Mouse (Mus musculus) MEL (cell line): ENCODE data around the gene Rnf220. TPM values are rescaled to one million over a fixed set of nuclear protein-coding genes. Genes with fewer than 3 reads are reported as not detected.

Source experiments
- DNase-seq: peaks from one replicate; pipeline ENCODE4 v3.0.0; 2011; ENCODE audit warnings: low read depth, low spot score
- H3K27ac ChIP-seq: 2 replicates; pipeline ENCODE4 v1.5.1; 2012; ENCODE audit warnings: low read depth, mild to moderate bottlenecking, control low read depth, low read length, moderate library complexity; ENCODE audit not compliant: control insufficient read depth
- H3K27me3 ChIP-seq, 2 experiments: fragments of 150-350 bp in 1 of 2; sonication (generic) in 1 of 2; 2 replicates each; pipeline ENCODE4 v1.6.1; 2012; ENCODE audit warnings: low read length in 2 of 2, mild to moderate bottlenecking in 2 of 2, improper control_type of control experiment in 1 of 2, moderate library complexity in 1 of 2; ENCODE audit not compliant: insufficient read depth in 2 of 2, control insufficient read depth in 1 of 2
- H3K36me3 ChIP-seq, 2 experiments: 2 replicates each; pipeline ENCODE4 v1.6.1; 2012 to 2014; ENCODE audit warnings: low read length in 2 of 2, improper control_type of control experiment in 1 of 2, inconsistent platforms in 1 of 2, mild to moderate bottlenecking in 1 of 2; ENCODE audit not compliant: insufficient read depth in 2 of 2, control insufficient read depth in 1 of 2
- H3K4me1 ChIP-seq, 2 experiments: fragments of 150-350 bp in 1 of 2; sonication (generic) in 1 of 2; 2 replicates each; pipeline ENCODE4 v1.6.1; 2012; ENCODE audit warnings: low read length in 2 of 2, improper control_type of control experiment in 1 of 2, mild to moderate bottlenecking in 1 of 2; ENCODE audit not compliant: insufficient read depth in 2 of 2, control insufficient read depth in 1 of 2
- H3K4me3 ChIP-seq, 2 experiments: fragments of 150-350 bp in 1 of 2; sonication (generic) in 1 of 2; 2 replicates each; pipeline ENCODE4 v1.5.1; 2012; ENCODE audit warnings: low read depth in 2 of 2, low read length in 2 of 2, mild to moderate bottlenecking in 2 of 2, moderate library complexity in 2 of 2, control low read depth in 1 of 2, improper control_type of control experiment in 1 of 2; ENCODE audit not compliant: control insufficient read depth in 1 of 2, insufficient read depth in 1 of 2
- H3K79me2 ChIP-seq: 2 replicates; pipeline ENCODE4 v1.6.1; 2012; ENCODE audit warnings: mild to moderate bottlenecking, low read length, moderate library complexity; ENCODE audit not compliant: control insufficient read depth, poor library complexity, insufficient read depth
- H3K9ac ChIP-seq: 2 replicates; pipeline ENCODE4 v1.6.1; 2012; ENCODE audit warnings: low read depth, mild to moderate bottlenecking, control low read depth, low read length, moderate library complexity; ENCODE audit not compliant: control insufficient read depth, poor library complexity, severe bottlenecking
- H3K9me3 ChIP-seq: fragments of 150-350 bp; sonication (generic); replicated peaks from 2 replicates; pipeline ENCODE4 v1.6.1; 2012; ENCODE audit warnings: mild to moderate bottlenecking, low read length, improper control_type of control experiment, moderate library complexity; ENCODE audit not compliant: insufficient read depth
- BHLHE40 ChIP-seq: IDR thresholded peaks from 2 replicates; pipeline ENCODE4 v1.6.1; 2012; ENCODE audit warnings: low read depth, mild to moderate bottlenecking, inconsistent platforms, low read length, improper control_type of control experiment, borderline replicate concordance
- CHD2 ChIP-seq: IDR thresholded peaks from 2 replicates; pipeline ENCODE4 v1.6.1; 2011; ENCODE audit warnings: low read length, improper control_type of control experiment
- E2F4 ChIP-seq: IDR thresholded peaks from 2 replicates; pipeline ENCODE4 v1.6.1; 2011; ENCODE audit warnings: low read depth, low read length, improper control_type of control experiment, borderline replicate concordance
- EP300 ChIP-seq, 2 experiments: IDR thresholded peaks; 2 replicates each; pipeline ENCODE4 v1.6.1; 2011; ENCODE audit warnings: improper control_type of control experiment in 2 of 2, low read length in 2 of 2, low read depth in 1 of 2, mild to moderate bottlenecking in 1 of 2
- ETS1 ChIP-seq: IDR thresholded peaks from 2 replicates; pipeline ENCODE4 v1.6.1; 2012; ENCODE audit warnings: low read depth, mild to moderate bottlenecking, inconsistent platforms, low read length, improper control_type of control experiment, moderate library complexity
- GABPA ChIP-seq: IDR thresholded peaks from 2 replicates; pipeline ENCODE4 v1.6.1; 2012; ENCODE audit warnings: low read depth, mild to moderate bottlenecking, inconsistent platforms, low read length, improper control_type of control experiment, moderate library complexity
- HCFC1 ChIP-seq: IDR thresholded peaks from 2 replicates; pipeline ENCODE4 v1.6.1; 2012; ENCODE audit warnings: low read depth, mild to moderate bottlenecking, inconsistent platforms, low read length, improper control_type of control experiment, moderate library complexity
- JUND ChIP-seq: IDR thresholded peaks from 2 replicates; pipeline ENCODE4 v1.6.1; 2011; ENCODE audit warnings: low read depth, mild to moderate bottlenecking, improper control_type of control experiment, low read length
- KAT2A ChIP-seq: conservative IDR thresholded peaks from 2 replicates; pipeline ENCODE4 v1.6.1; 2012; ENCODE audit warnings: low read depth, low read length, improper control_type of control experiment, inconsistent platforms
- MXI1 ChIP-seq: IDR thresholded peaks from 2 replicates; pipeline ENCODE4 v1.6.1; 2011; ENCODE audit warnings: mild to moderate bottlenecking, low read depth, low read length, improper control_type of control experiment
- MYB ChIP-seq: IDR thresholded peaks from 2 replicates; pipeline ENCODE4 v1.6.1; 2011; ENCODE audit warnings: mild to moderate bottlenecking, low read depth, low read length, improper control_type of control experiment
- MYC ChIP-seq: IDR thresholded peaks from 2 replicates; pipeline ENCODE4 v1.6.1; 2011; ENCODE audit warnings: low read depth, mild to moderate bottlenecking, low read length, improper control_type of control experiment, moderate library complexity
- NELFE ChIP-seq: IDR thresholded peaks from 2 replicates; pipeline ENCODE4 v1.6.1; 2011; ENCODE audit warnings: low read depth, low read length, improper control_type of control experiment
- NRF1 ChIP-seq: IDR thresholded peaks from 2 replicates; pipeline ENCODE4 v1.6.1; 2014; ENCODE audit warnings: low read depth, mild to moderate bottlenecking, inconsistent platforms, low read length, improper control_type of control experiment, moderate library complexity; ENCODE audit not compliant: poor library complexity, insufficient read depth, severe bottlenecking
- POLR2A ChIP-seq, 2 experiments: IDR thresholded peaks; 2 replicates each; pipeline ENCODE4 v1.6.1; 2011 to 2012; ENCODE audit warnings: low read length in 2 of 2, mild to moderate bottlenecking in 2 of 2, control low read depth in 1 of 2, improper control_type of control experiment in 1 of 2, low read depth in 1 of 2, moderate library complexity in 1 of 2; ENCODE audit not compliant: control insufficient read depth in 1 of 2, insufficient read depth in 1 of 2, poor library complexity in 1 of 2
- POLR2AphosphoS2 ChIP-seq: IDR thresholded peaks from 2 replicates; pipeline ENCODE4 v1.6.1; 2011; ENCODE audit warnings: low read length, improper control_type of control experiment
- RAD21 ChIP-seq: IDR thresholded peaks from 2 replicates; pipeline ENCODE4 v1.6.1; 2011; ENCODE audit warnings: mild to moderate bottlenecking, low read depth, low read length, improper control_type of control experiment
- TAL1 ChIP-seq: IDR thresholded peaks from 2 replicates; pipeline ENCODE4 v1.6.1; 2012; ENCODE audit warnings: mild to moderate bottlenecking, inconsistent platforms, low read length, moderate library complexity, mixed read lengths
- TBP ChIP-seq: IDR thresholded peaks from 2 replicates; pipeline ENCODE4 v1.8.0; 2011; ENCODE audit warnings: low read depth, low read length, improper control_type of control experiment
- USF1 ChIP-seq: IDR thresholded peaks from 2 replicates; pipeline ENCODE4 v1.6.1; 2014; ENCODE audit warnings: low read depth, mild to moderate bottlenecking, inconsistent platforms, low read length, improper control_type of control experiment, moderate library complexity
- USF2 ChIP-seq, 2 experiments: IDR thresholded peaks; 2 replicates each; pipeline ENCODE4 v1.6.1; 2011 to 2012; ENCODE audit warnings: improper control_type of control experiment in 2 of 2, low read length in 2 of 2, borderline replicate concordance in 1 of 2, inconsistent platforms in 1 of 2, low read depth in 1 of 2, mild to moderate bottlenecking in 1 of 2; ENCODE audit not compliant: insufficient read depth in 1 of 2
- ZKSCAN1 ChIP-seq: IDR thresholded peaks from 2 replicates; pipeline ENCODE4 v1.6.1; 2012; ENCODE audit warnings: low read depth, mild to moderate bottlenecking, inconsistent platforms, low read length, improper control_type of control experiment, moderate library complexity
- ZMIZ1 ChIP-seq: IDR thresholded peaks from 2 replicates; pipeline ENCODE4 v1.6.1; 2012; ENCODE audit warnings: low read depth, mild to moderate bottlenecking, inconsistent platforms, low read length, improper control_type of control experiment, moderate library complexity
- ZNF384 ChIP-seq: IDR thresholded peaks from 2 replicates; pipeline ENCODE4 v1.6.1; 2012; ENCODE audit warnings: low read depth, mild to moderate bottlenecking, inconsistent platforms, low read length, improper control_type of control experiment
- polyA plus RNA-seq, 2 experiments: library from polyadenylated mRNA; stranded (reverse) in 1 of 2; unstranded in 1 of 2; fragments of >175 nt in 1 of 2; fragments of >200 nt in 1 of 2; gene quantifications; 2 replicates each; pipeline versions ENCODE4 v1.2.1 to v1.2.4; 2012; ENCODE audit warnings: low replicate concordance in 2 of 2, low read depth in 1 of 2; ENCODE audit not compliant: insufficient read length in 2 of 2, insufficient read depth in 1 of 2, missing spikeins in 1 of 2
- total RNA-seq: library from RNA; depleted of rRNA; stranded (reverse); fragments of 300-350 nt; gene quantifications from 2 replicates; pipeline ENCODE4 v1.2.3, GENCODE M21; 2012

Rnf220 gene
- total and polyA plus RNA-seq, 3 experiments: 121 to 201 TPM; not detected in 1

DNA sequence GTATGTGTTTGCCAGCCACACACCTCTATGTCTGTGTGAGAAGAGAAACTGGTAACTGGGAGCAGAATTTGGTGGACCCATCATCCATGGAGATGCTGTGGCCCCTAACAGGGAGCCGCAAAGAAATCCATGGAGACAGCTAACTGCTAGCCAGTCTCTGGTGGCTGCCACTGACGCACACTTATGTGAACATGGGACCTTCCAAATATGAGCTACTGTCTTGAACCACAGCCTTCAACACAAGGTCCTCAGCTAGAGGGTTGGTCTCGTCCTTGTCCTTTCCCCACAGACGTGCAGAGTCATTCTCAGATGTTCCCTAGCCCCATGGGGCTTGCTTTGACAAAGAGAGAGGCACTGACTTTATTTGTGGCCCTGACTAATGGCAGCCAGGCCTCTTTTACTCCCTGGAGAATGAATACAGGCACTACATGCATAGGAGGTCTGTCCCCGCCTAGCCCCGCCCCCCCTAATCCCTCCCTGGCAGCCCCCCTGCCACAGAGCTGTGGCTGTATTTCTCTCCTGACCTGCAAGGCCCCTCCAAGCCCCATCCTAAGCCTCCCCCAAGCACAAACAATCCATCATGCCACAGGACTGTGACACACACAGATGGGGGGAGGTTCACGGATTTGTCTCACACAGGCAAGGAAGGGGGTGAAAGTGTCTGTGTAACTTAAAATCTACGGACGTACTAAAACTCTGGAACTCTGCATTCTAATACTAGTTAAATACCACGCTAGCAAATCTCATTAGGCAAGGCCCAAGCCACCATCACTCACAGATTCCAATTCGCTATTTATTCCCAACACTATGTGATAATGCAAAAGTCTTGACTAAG lies 16.0 kb downstream of the Rnf220 start:
- DNase-seq: peak; percentile 6
- no peak overlapping the region for H3K27ac ChIP-seq
- no peaks in the 10 kb centered on the region for H3K79me2 ChIP-seq
- no peak for TF ChIP-seq RAD21
- no peak for TF ChIP-seq TAL1
- no peak for TF ChIP-seq CHD2
- TF ChIP-seq USF1: no peak
- no peak for TF ChIP-seq NRF1
- TF ChIP-seq GABPA: no peak
- TF ChIP-seq, all 39 proteins: peak for 0
- Histone ChIP-seq H3K36me3 (peaks cover 0 to 47% of the 10 kb centered on the region in 2 experiments; a peak in 2 of 4 replicates), H3K27me3 (no peaks in the 10 kb centered on the region), H3K4me1 (peaks cover 13 to 50% of the 10 kb centered on the region in 2 experiments), H3K4me3 (no peak overlapping the region), H3K9ac (no peak overlapping the region), H3K9me3 (no peaks in the 10 kb centered on the region)

DNA sequence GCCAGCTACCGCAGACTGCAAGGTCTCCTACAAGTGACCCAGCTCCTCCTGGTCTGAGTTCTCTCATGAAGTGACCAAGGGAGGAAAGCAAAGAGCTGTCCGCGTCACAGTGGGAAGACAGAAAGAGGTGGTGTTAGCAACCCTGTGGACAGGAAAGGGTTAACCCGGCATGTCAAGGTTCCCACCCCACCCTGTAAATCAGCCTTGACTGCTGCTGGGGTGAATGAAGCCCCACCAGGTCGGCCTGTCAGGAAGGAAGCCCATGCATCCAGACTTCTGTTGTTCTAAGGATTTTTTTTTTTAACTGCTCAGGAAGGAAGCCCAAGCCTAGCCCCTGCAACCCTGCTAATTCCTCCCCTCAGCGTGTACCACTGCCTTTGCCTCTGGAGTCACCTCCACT lies 16.9 kb downstream of the Rnf220 start:
- Histone ChIP-seq H3K79me2 (no peaks in the 10 kb centered on the region), H3K36me3 (peaks cover 0 to 53% of the 10 kb centered on the region in 2 experiments; a peak in 2 of 4 replicates), H3K27ac (no peak overlapping the region), H3K9me3 (no peaks in the 10 kb centered on the region), H3K9ac (no peak overlapping the region), H3K4me3 (no peak overlapping the region), H3K4me1 (peaks cover 13 to 56% of the 10 kb centered on the region in 2 experiments), H3K27me3 (no peaks in the 10 kb centered on the region)
- TF ChIP-seq POLR2AphosphoS2 (no peak), MYB (no peak), ZNF384 (0 out of 2 replicates have a peak, but pooled peaks have one; percentile 33), JUND (no peak), E2F4 (no peak)
- peak; percentile 10 for DNase-seq

DNA sequence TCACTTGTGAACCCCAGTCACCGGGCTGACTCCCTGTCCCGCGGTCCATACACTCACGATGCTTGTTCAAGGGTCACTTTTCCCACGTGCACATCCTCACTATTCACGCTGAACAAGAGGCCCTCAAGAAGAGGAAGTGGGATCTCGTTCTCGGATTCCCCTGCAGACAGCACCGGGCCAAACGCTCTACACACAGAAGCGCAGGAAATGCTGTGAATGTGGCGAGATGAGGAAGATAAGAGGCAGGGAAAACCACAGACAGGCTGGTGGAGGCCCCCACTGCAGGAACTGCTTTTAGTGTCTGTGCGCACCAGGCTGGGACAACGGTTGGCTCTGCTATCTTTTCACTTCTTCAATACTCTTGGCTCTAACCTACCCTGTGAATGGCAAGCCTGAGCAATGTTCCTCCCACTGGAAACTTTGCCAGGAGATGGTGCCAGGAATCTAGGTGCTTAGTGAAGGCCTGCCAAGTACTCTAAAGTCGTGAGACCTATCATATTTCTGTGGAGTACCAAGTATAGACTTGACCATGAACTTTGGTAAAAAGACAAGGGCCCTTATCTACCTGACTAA lies 18.7 kb downstream of the Rnf220 start:
- Histone ChIP-seq H3K4me3 (peak overlapping the region in 1 of 2 experiments; percentile 35; a peak in 3 of 4 replicates), H3K4me1 (peaks cover 16 to 65% of the 10 kb centered on the region in 2 experiments), H3K9me3 (no peaks in the 10 kb centered on the region), H3K27ac (peak overlapping the region; percentile 94), H3K27me3 (no peaks in the 10 kb centered on the region), H3K9ac (peak overlapping the region; percentile 35), H3K79me2 (no peaks in the 10 kb centered on the region), H3K36me3 (peaks cover 0 to 60% of the 10 kb centered on the region in 2 experiments; a peak in 2 of 4 replicates)
- DNase-seq: peak; percentile 96
- TF ChIP-seq TAL1 (peak; percentile 60), TBP (0 out of 2 replicates have a peak, but pooled peaks have one; percentile 40), MXI1 (peak; percentile 86), ZKSCAN1 (no peak), MYC (peak; percentile 95), ZMIZ1 (no peak), USF2 (IDR thresholded peaks at IDR 0.05; ENCODE audit: borderline replicate concordance in 1 of 2, insufficient read depth in 1 of 2, low read depth in 1 of 2, low read length in 2 of 2) (no peak), ETS1 (peak; percentile 91), POLR2A (IDR thresholded peaks at IDR 0.05; ENCODE audit: control insufficient read depth in 1 of 2, insufficient read depth in 1 of 2, low read depth in 1 of 2, low read length in 2 of 2, poor library complexity in 1 of 2) (peak in 1 of 2 experiments; percentile 52; a peak in 1 of 4 replicates), JUND (no peak), HCFC1 (no peak), NELFE (no peak), EP300 (IDR thresholded peaks at IDR 0.05; ENCODE audit: low read depth in 1 of 2, low read length in 2 of 2) (peak; percentile 87 to 96), BHLHE40 (peak; percentile 82), KAT2A (no peak)
